Mouse (Mus musculus): Measurements from ENCODE around the gene Dlg1. TPM values are rescaled to one million over a fixed set of nuclear protein-coding genes. Genes with fewer than 3 reads are reported as not detected.

The Dlg1 gene
- polyA plus RNA-seq, 1 experiment from 2014 or later = 21.9 TPM

- Histone ChIP-seq H3K27me3 (replicated peaks; ENCODE audit: control insufficient read depth, insufficient read depth, low read length) (no peaks in the 10 kb centered on the region), H3K9ac (replicated peaks; ENCODE audit: low read depth, low read length) (no peak overlapping the region), H3K27ac (ENCODE audit: low read length) (no peak overlapping the region), H3K4me3 (replicated peaks; ENCODE audit: low read length) (no peak overlapping the region), H3K4me2 (ENCODE audit: low read length) (no peak overlapping the region), H3K9me3 (ENCODE audit: control insufficient read depth, low read length) (no peaks in the 10 kb centered on the region; the same call in 1 of the 2 replicates), H3K4me1 (replicated peaks; ENCODE audit: control insufficient read depth, insufficient read depth, low read length) (no peaks in the 10 kb centered on the region), H3K36me3 (ENCODE audit: control insufficient read depth, insufficient read depth) (peaks cover 2% of the 10 kb centered on the region; the same call in 1 of the 2 replicates)
- WGBS = 81% methylated on average over 5 of the region's 5 CpGs
- no peak for ATAC-seq
Measured at GRCm38 (mm10) chr16:31740704-31741103, 77.5 kb downstream of the Dlg1 start.

- H3K27me3 ChIP-seq (replicated peaks; ENCODE audit: control insufficient read depth, insufficient read depth, low read length) = no peaks in the 10 kb centered on the region
- H3K4me2 ChIP-seq (ENCODE audit: low read length) = no peak overlapping the region
- H3K9me3 ChIP-seq (ENCODE audit: control insufficient read depth, low read length) = no peaks in the 10 kb centered on the region
- peak; percentile 63; the same call in 1 of the 2 replicates for ATAC-seq
- no peak overlapping the region for H3K4me3 ChIP-seq (replicated peaks; ENCODE audit: low read length)
- 91% methylated on average over 1 of the region's 1 CpGs for WGBS
- no peak overlapping the region for H3K27ac ChIP-seq (ENCODE audit: low read length)
- H3K36me3 ChIP-seq (ENCODE audit: control insufficient read depth, insufficient read depth) = no peaks in the 10 kb centered on the region
- H3K9ac ChIP-seq (replicated peaks; ENCODE audit: low read depth, low read length) = no peak overlapping the region
- H3K4me1 ChIP-seq (replicated peaks; ENCODE audit: control insufficient read depth, insufficient read depth, low read length) = peaks cover 7% of the 10 kb centered on the region
Measured at GRCm38 (mm10) chr16:31750526-31750925, 87.3 kb downstream of the Dlg1 start.

DNA sequence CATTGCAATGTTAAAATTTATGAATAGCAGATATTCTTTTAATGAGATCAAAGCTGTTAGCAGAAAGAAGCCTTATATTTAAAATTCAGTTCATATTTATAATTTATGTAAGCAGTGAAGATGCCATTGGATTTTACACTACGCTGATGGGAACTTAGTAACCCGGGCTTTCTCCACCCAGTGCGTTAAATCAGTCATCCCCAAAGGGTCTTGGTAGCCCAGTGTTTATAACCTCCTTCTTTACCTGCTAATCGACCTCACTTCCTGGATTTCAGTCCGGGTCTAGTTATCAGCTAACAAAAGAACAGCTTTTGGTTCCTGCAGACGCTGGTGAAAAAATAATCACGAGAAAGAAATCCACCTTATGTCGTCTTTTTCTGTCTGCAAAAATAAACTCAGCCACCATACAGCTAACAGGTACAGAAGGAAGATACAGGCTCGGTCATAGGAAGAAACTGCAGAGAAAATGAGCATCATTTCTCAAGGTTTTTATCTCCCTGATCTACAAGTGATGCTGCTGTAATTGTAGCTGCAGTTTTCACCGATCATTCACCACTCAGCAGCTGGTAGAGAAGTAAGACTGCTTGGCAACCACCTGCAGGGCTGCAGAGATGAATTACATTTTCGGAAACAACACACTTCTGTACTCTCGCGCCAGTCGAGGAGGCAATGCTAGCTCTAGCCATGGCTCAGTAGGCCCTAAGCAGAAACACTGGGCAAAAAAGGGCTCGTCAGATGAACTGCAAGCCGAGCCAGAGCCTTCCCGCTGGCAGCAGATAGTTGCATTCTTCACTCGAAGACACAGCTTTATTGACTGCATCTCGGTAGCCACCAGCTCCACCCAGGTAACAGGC is 91.2 kb downstream of the Dlg1 start:
- H3K4me2 ChIP-seq (ENCODE audit: low read length) = peak overlapping the region; percentile 39
- WGBS = 57% methylated on average over 19 of the region's 19 CpGs
- H3K4me3 ChIP-seq (replicated peaks; ENCODE audit: low read length) = peak overlapping the region; percentile 24
- H3K27me3 ChIP-seq (replicated peaks; ENCODE audit: control insufficient read depth, insufficient read depth, low read length) = no peaks in the 10 kb centered on the region
- H3K9me3 ChIP-seq (ENCODE audit: control insufficient read depth, low read length) = no peaks in the 10 kb centered on the region
- peak overlapping the region; percentile 83 for H3K27ac ChIP-seq (ENCODE audit: low read length)
- peak overlapping the region; percentile 48 for H3K9ac ChIP-seq (replicated peaks; ENCODE audit: low read depth, low read length)
- H3K4me1 ChIP-seq (replicated peaks; ENCODE audit: control insufficient read depth, insufficient read depth, low read length) = peaks cover 7% of the 10 kb centered on the region
- no peaks in the 10 kb centered on the region for H3K36me3 ChIP-seq (ENCODE audit: control insufficient read depth, insufficient read depth)
- peak; percentile 57; the same call in 1 of the 2 replicates for ATAC-seq

DNA sequence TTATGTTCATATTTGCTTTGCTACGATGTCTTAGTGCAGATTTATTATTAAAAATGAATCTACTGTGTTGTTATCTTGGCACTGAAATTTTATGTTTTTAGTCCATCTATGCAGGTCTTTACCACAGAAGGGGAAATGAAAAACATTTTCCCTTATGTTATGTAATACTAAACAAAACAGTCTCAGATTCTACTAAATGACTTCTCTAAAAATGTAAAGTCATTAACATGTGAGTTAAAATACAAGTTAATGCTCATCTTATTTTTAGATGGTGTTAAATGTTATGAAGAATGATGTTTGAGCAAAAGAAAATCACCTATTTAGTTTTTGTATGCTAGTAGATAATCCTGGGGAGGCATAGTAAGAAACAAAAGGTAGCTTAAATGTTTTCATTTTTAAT is 91.8 kb downstream of the Dlg1 start:
- peak overlapping the region; percentile 48 for H3K9ac ChIP-seq (replicated peaks; ENCODE audit: low read depth, low read length)
- peaks cover 7% of the 10 kb centered on the region for H3K4me1 ChIP-seq (replicated peaks; ENCODE audit: control insufficient read depth, insufficient read depth, low read length)
- peak overlapping the region; percentile 24 for H3K4me3 ChIP-seq (replicated peaks; ENCODE audit: low read length)
- H3K36me3 ChIP-seq (ENCODE audit: control insufficient read depth, insufficient read depth) = no peaks in the 10 kb centered on the region
- H3K27me3 ChIP-seq (replicated peaks; ENCODE audit: control insufficient read depth, insufficient read depth, low read length) = no peaks in the 10 kb centered on the region
- ATAC-seq = no peak
- no peaks in the 10 kb centered on the region for H3K9me3 ChIP-seq (ENCODE audit: control insufficient read depth, low read length)
- H3K27ac ChIP-seq (ENCODE audit: low read length) = peak overlapping the region; percentile 83
- WGBS = 88% methylated on average over 1 of the region's 1 CpGs
- peak overlapping the region; percentile 39 for H3K4me2 ChIP-seq (ENCODE audit: low read length)

GRCm38 (mm10) chr16:31756436-31756835 is 93.2 kb downstream of the Dlg1 start:
- H3K27ac ChIP-seq (ENCODE audit: low read length) = no peak overlapping the region
- 75% methylated on average over 5 of the region's 5 CpGs for WGBS
- H3K9me3 ChIP-seq (ENCODE audit: control insufficient read depth, low read length) = no peaks in the 10 kb centered on the region
- no peaks in the 10 kb centered on the region for H3K36me3 ChIP-seq (ENCODE audit: control insufficient read depth, insufficient read depth)
- no peak for ATAC-seq
- H3K4me2 ChIP-seq (ENCODE audit: low read length) = no peak overlapping the region
- no peaks in the 10 kb centered on the region for H3K27me3 ChIP-seq (replicated peaks; ENCODE audit: control insufficient read depth, insufficient read depth, low read length)
- H3K4me1 ChIP-seq (replicated peaks; ENCODE audit: control insufficient read depth, insufficient read depth, low read length) = peaks cover 7% of the 10 kb centered on the region
- no peak overlapping the region for H3K4me3 ChIP-seq (replicated peaks; ENCODE audit: low read length)
- H3K9ac ChIP-seq (replicated peaks; ENCODE audit: low read depth, low read length) = no peak overlapping the region

DNA sequence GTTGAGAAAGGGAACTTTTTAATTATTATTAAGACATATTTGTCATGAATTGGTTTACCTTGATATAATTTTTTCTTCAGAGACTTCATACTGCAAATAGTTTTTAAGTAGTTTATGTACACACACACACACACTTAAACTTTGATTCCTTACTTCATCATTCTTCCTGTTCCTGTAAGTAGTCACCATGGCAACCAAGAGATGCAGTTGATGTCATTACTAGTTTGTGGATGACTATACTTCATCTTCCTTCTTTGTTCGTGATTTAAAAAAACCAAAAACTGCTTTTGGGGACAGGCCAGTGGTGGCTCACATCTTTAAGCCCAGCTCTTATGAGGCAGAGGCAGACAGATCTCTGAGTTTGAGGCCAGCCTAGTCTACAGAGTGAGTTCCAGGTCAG is 94.4 kb downstream of the Dlg1 start:
- H3K9me3 ChIP-seq (ENCODE audit: control insufficient read depth, low read length) = no peaks in the 10 kb centered on the region
- H3K4me1 ChIP-seq (replicated peaks; ENCODE audit: control insufficient read depth, insufficient read depth, low read length) = peaks cover 7% of the 10 kb centered on the region
- H3K4me3 ChIP-seq (replicated peaks; ENCODE audit: low read length) = no peak overlapping the region
- no peak overlapping the region for H3K9ac ChIP-seq (replicated peaks; ENCODE audit: low read depth, low read length)
- 78% methylated on average over 1 of the region's 1 CpGs for WGBS
- no peaks in the 10 kb centered on the region for H3K27me3 ChIP-seq (replicated peaks; ENCODE audit: control insufficient read depth, insufficient read depth, low read length)
- no peak for ATAC-seq
- no peak overlapping the region for H3K27ac ChIP-seq (ENCODE audit: low read length)
- no peak overlapping the region for H3K4me2 ChIP-seq (ENCODE audit: low read length)
- no peaks in the 10 kb centered on the region for H3K36me3 ChIP-seq (ENCODE audit: control insufficient read depth, insufficient read depth)

DNA sequence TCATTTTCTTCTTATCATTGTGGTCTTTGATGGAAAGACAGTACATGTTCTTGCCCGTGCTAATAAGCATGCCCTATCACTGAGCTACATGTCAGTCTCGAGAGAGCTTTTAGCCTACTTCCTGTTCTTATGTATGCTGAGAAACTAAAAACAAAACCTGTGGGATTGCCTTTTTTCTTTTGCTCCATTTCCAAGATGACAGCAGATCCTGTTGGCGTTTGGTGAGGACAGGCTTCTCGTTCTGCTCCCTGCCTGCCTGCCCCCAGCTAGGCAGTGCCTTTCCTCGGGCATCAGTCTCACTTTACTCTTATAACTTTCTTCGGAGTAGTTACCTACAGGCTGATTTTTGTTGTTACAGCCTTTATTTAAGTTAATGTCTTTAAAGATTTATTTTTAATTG is 96.2 kb downstream of the Dlg1 start:
- H3K4me3 ChIP-seq (replicated peaks; ENCODE audit: low read length) = no peak overlapping the region
- no peaks in the 10 kb centered on the region for H3K27me3 ChIP-seq (replicated peaks; ENCODE audit: control insufficient read depth, insufficient read depth, low read length)
- no peaks in the 10 kb centered on the region for H3K36me3 ChIP-seq (ENCODE audit: control insufficient read depth, insufficient read depth)
- peaks cover 4% of the 10 kb centered on the region for H3K4me1 ChIP-seq (replicated peaks; ENCODE audit: control insufficient read depth, insufficient read depth, low read length)
- H3K9ac ChIP-seq (replicated peaks; ENCODE audit: low read depth, low read length) = no peak overlapping the region
- WGBS = 80% methylated on average over 6 of the region's 6 CpGs
- H3K9me3 ChIP-seq (ENCODE audit: control insufficient read depth, low read length) = no peaks in the 10 kb centered on the region
- H3K4me2 ChIP-seq (ENCODE audit: low read length) = no peak overlapping the region
- no peak for ATAC-seq
- no peak overlapping the region for H3K27ac ChIP-seq (ENCODE audit: low read length)

- Histone ChIP-seq H3K4me2 (ENCODE audit: low read length) (no peak overlapping the region), H3K27ac (ENCODE audit: low read length) (peak overlapping the region; percentile 48; the same call in 1 of the 2 replicates), H3K4me3 (replicated peaks; ENCODE audit: low read length) (no peak overlapping the region), H3K9me3 (ENCODE audit: control insufficient read depth, low read length) (no peaks in the 10 kb centered on the region), H3K9ac (replicated peaks; ENCODE audit: low read depth, low read length) (no peak overlapping the region), H3K4me1 (replicated peaks; ENCODE audit: control insufficient read depth, insufficient read depth, low read length) (peaks cover 3% of the 10 kb centered on the region; the same call in 1 of the 2 replicates), H3K27me3 (replicated peaks; ENCODE audit: control insufficient read depth, insufficient read depth, low read length) (no peaks in the 10 kb centered on the region), H3K36me3 (ENCODE audit: control insufficient read depth, insufficient read depth) (no peaks in the 10 kb centered on the region)
- 0 out of 2 replicates have a peak, but pooled peaks have one; percentile 48 for ATAC-seq
- WGBS = 85% methylated on average over 6 of the region's 6 CpGs
Measured at GRCm38 (mm10) chr16:31766298-31766697, 103.1 kb downstream of the Dlg1 start.

DNA sequence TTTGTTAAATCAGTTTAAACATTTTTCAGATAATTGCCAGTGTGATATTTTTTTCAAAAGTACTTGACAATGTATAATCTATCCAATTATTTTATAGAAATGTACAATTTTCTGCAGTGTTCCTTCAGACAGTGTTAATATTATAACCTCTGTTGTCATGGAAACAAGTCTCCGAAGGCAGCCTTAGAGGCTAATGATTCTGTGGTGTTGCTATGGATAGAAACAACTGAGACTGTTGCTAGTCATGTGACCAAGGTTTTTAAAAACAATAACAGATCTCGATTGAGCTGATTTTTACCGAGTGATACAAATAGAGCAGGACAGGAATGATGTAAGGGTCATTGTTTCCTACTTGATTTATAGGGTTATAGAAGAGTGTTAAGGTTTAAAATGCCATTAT is 103.5 kb downstream of the Dlg1 start:
- 13% methylated on average over 3 of the region's 3 CpGs for WGBS

More for the DNA sequence above, 103.5 kb downstream of the Dlg1 start:
- ATAC-seq = peak; percentile 93
- H3K4me1 ChIP-seq (replicated peaks; ENCODE audit: control insufficient read depth, insufficient read depth, low read length) = peaks cover 3% of the 10 kb centered on the region; the same call in 1 of the 2 replicates
- H3K36me3 ChIP-seq (ENCODE audit: control insufficient read depth, insufficient read depth) = no peaks in the 10 kb centered on the region
- H3K27me3 ChIP-seq (replicated peaks; ENCODE audit: control insufficient read depth, insufficient read depth, low read length) = no peaks in the 10 kb centered on the region
- H3K4me3 ChIP-seq (replicated peaks; ENCODE audit: low read length) = no peak overlapping the region
- no peak overlapping the region for H3K9ac ChIP-seq (replicated peaks; ENCODE audit: low read depth, low read length)
- no peak overlapping the region for H3K27ac ChIP-seq (ENCODE audit: low read length)
- no peaks in the 10 kb centered on the region for H3K9me3 ChIP-seq (ENCODE audit: control insufficient read depth, low read length)
- H3K4me2 ChIP-seq (ENCODE audit: low read length) = no peak overlapping the region

Measured in forebrain, embryonic 16.5 days (tissue).